Mouse (Mus musculus) ES-Bruce4 (cell line): Measurements from ENCODE around the gene Mprip.

Experiments
- CTCF ChIP-seq: IDR thresholded peaks from one replicate; pipeline ENCODE4 v1.8.1; 2011; ENCODE audit warnings: low read depth, low read length
- POLR2A ChIP-seq: IDR thresholded peaks from one replicate; pipeline ENCODE4 v1.8.1; 2011; ENCODE audit warnings: low read length; ENCODE audit not compliant: insufficient read depth

DNA sequence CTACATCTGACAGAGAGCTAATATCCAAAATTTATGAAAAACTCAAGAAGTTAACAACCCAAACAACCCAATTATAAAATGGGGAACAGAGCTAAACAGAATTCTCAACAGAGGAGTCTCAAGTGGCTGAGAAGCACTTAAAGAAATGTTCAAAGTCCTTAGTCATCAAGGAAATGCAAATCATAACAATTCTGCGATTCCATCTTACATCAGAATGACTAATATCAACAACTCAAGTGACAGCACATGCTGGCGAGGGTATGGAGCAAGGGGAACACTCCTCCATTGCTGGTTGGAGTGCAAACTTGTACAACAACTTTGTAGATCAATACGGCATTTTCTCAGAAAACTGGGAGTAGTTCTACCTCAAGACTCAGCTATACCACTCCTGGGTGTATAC lies 38.9 kb upstream of the Mprip start:
- TF ChIP-seq POLR2A = no peak
- no peak for TF ChIP-seq CTCF
